Mouse (Mus musculus) small intestine, adult 2 months (tissue): Measurements from ENCODE around the gene Clip1.

Source experiments
- CTCF ChIP-seq: fragments of 200-500 bp; IDR thresholded peaks from 2 replicates; pipeline ENCODE4 v1.5.1; 2012; ENCODE audit warnings: low read depth, mild to moderate bottlenecking, control low read depth, inconsistent platforms, low read length, moderate library complexity, mixed read lengths; ENCODE audit not compliant: insufficient replicate concordance, insufficient read length; ENCODE audit errors: extremely low read depth
- POLR2A ChIP-seq: fragments of 200-500 bp; IDR thresholded peaks from 2 replicates; pipeline ENCODE4 v1.6.1; 2012; ENCODE audit warnings: low read depth, mild to moderate bottlenecking, control low read depth, inconsistent platforms, low read length, moderate library complexity

DNA sequence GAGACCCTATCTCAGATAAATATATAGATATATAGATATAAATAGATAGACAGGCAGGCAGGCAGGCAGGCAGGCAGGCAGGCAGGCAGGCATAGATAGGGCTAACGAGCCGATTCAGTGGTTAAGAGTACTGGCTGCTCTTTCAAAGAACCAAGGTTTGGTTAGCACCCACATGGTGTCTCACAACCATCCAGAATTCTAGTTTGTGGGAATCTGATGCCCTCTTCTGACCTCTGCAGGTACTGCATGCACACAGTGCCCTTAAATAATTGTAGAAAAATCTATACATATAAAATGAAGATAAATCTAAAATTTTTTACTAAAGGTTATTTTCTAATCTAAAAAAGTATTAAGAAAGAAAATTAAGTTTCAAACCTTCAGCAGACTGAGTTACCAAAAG is 65.9 kb downstream of the Clip1 start:
- TF ChIP-seq CTCF (no peak), POLR2A (no peak)
